9 mouse cellular contexts compared by ENCODE assay signal in genomic region chr17:63849151-63849550, GRCm38 (mm10). TPM values are rescaled to one million over a fixed set of nuclear protein-coding genes. Genes with fewer than 3 reads are reported as not detected.
DNase-seq lines count a peak whose midpoint lies in the region; ATAC-seq and TF ChIP-seq lines count a peak whose summit lies in the region.
"Had no signal": no experiment of that assay in that cellular context is flagged by ENCODE, and none has a peak within 500 bp of the region (broad histone marks: within the 10 kb centered on the region; RNA-seq: fewer than 3 reads in every experiment).

No protein-coding gene starts in this region.

- H3K9ac ChIP-seq in limb, embryonic 13.5 days, result peak overlapping the region; percentile 85

- peaks cover 5% of the 10 kb centered on the region for H3K36me3 ChIP-seq in megakaryocyte, embryonic 14.5 days (replicated peaks; ENCODE audit: low read length)
- no peaks in the 10 kb centered on the region for H3K36me3 ChIP-seq in limb, embryonic 13.5 days
- H3K36me3 ChIP-seq in small intestine, adult 2 months (ENCODE audit: control insufficient read depth, insufficient read depth, low read length), result no peaks in the 10 kb centered on the region

- peak overlapping the region; percentile 61 for H3K4me2 ChIP-seq in limb, embryonic 13.5 days (replicated peaks)

- no peaks in the 10 kb centered on the region for H3K27me3 ChIP-seq in cerebellum, adult 2 months (ENCODE audit: control insufficient read depth, insufficient read depth, low read length)
- peaks cover 19% of the 10 kb centered on the region for H3K27me3 ChIP-seq in megakaryocyte, embryonic 14.5 days (replicated peaks)
- H3K27me3 ChIP-seq in limb, embryonic 13.5 days, result no peaks in the 10 kb centered on the region
- no peaks in the 10 kb centered on the region for H3K27me3 ChIP-seq in small intestine, adult 2 months (ENCODE audit: control insufficient read depth, insufficient read depth, low read length)

- peak overlapping the region; percentile 59 for H3K4me3 ChIP-seq in cerebellum, adult 2 months (replicated peaks; ENCODE audit: insufficient read depth, low read depth, low read length)
- H3K4me3 ChIP-seq in megakaryocyte, embryonic 14.5 days (replicated peaks), result peak overlapping the region; percentile 92
- H3K4me3 ChIP-seq in limb, embryonic 13.5 days, result peak overlapping the region; percentile 69
- H3K4me3 ChIP-seq in small intestine, adult 2 months (ENCODE audit: low read depth, low read length), result peak overlapping the region; percentile 82

- peak in 1 of 2 experiments; percentile 14 for DNase-seq in cerebellum, adult 2 months
- no peak for DNase-seq in cerebellum, adult 11 months
- no peak for DNase-seq in ovary, postnatal 10 days (ENCODE audit: low spot score)

- no peaks in the 10 kb centered on the region for H3K4me1 ChIP-seq in cerebellum, adult 2 months (ENCODE audit: control insufficient read depth, insufficient read depth, low read length)
- H3K4me1 ChIP-seq in megakaryocyte, embryonic 14.5 days, result peaks cover 30% of the 10 kb centered on the region
- 0 out of 2 replicates have a peak, but pooled peaks cover 5% of the 10 kb centered on the region for H3K4me1 ChIP-seq in limb, embryonic 13.5 days
- H3K4me1 ChIP-seq in small intestine, adult 2 months (ENCODE audit: control insufficient read depth, insufficient read depth, insufficient read length, low read length), result peaks cover 8% of the 10 kb centered on the region; the same call in 1 of the 2 replicates

- no peak for TF ChIP-seq CTCF in cerebellum, adult 2 months (IDR thresholded peaks at IDR 0.05; ENCODE audit: borderline replicate concordance, insufficient read depth, low read depth, low read length)
- no peak for TF ChIP-seq CTCF in small intestine, adult 2 months (IDR thresholded peaks at IDR 0.05; ENCODE audit: extremely low read depth, insufficient read length, insufficient replicate concordance, low read depth, low read length)

- no peak for TF ChIP-seq POLR2A in cerebellum, adult 2 months (IDR thresholded peaks at IDR 0.05; ENCODE audit: borderline replicate concordance, insufficient read depth, low read length)
- TF ChIP-seq POLR2A in small intestine, adult 2 months (IDR thresholded peaks at IDR 0.05; ENCODE audit: low read depth, low read length), result no peak

- peaks cover 22% of the 10 kb centered on the region for H3K9me3 ChIP-seq in megakaryocyte, embryonic 14.5 days
- no peaks in the 10 kb centered on the region for H3K9me3 ChIP-seq in limb, embryonic 13.5 days

- no peak for ATAC-seq in megakaryocyte, adult 5-6 weeks (ENCODE audit: poor library complexity, severe bottlenecking)
- peak; percentile 38; the same call in 1 of the 2 replicates for ATAC-seq in limb, embryonic 13.5 days (ENCODE audit: low FRiP score, low read depth)
- no peak for ATAC-seq in monocyte, adult 5-6 weeks (replicated peaks; ENCODE audit: insufficient number of reproducible peaks, low FRiP score, low TSS enrichment, poor library complexity, severe bottlenecking)

- H3K27ac ChIP-seq in cerebellum, adult 2 months (ENCODE audit: insufficient read depth, low read length), result peak overlapping the region; percentile 8; the same call in 1 of the 2 replicates
- H3K27ac ChIP-seq in limb, embryonic 13.5 days, result no peak overlapping the region; the same call in 1 of the 2 replicates
- no peak overlapping the region for H3K27ac ChIP-seq in small intestine, adult 2 months (ENCODE audit: insufficient read depth, low read depth, low read length)

- 1% methylated on average over 6 of the region's 6 CpGs for WGBS in cerebellum, adult 2 months
- 8% methylated on average over 6 of the region's 6 CpGs for WGBS in limb, embryonic 13.5 days
- 3% methylated on average over 6 of the region's 6 CpGs for WGBS in small intestine, adult 2 months

RNA-seq across cellular contexts. Expression of gene Fer, which starts 13.7 kb away (rescaled TPM):
- 8.8 and 9.6 TPM in 2 replicates for polyA plus RNA-seq in cerebellum, adult 2 months (2012; rRNA removed)
- polyA plus RNA-seq in megakaryocyte, embryonic 14.5 days (2012; ENCODE audit: insufficient read depth, low replicate concordance), result 0.94 and 2.2 TPM in 2 replicates
- 4.7 and 7.8 TPM in 2 replicates for total RNA-seq in megakaryocyte, adult 5-6 weeks (2015)
- 4.7 and 7.1 TPM in 2 replicates for total RNA-seq in megakaryocyte, adult 5-6 weeks (2017)
- polyA plus RNA-seq in limb, embryonic 13.5 days (2015; fragmentation: Nextera tagmentation; extraction: Ambion mirVana), result 29.6 and 30.8 TPM in 2 replicates
- polyA plus RNA-seq in small intestine, adult 2 months (2012; rRNA removed), result 0.60 and 0.63 TPM in 2 replicates
- 22.1 to 23.8 TPM (median 22.5 TPM) in 3 replicates for total RNA-seq in monocyte, adult 5-6 weeks (2017)

RNA-seq across cellular contexts. Expression of gene A930002H24Rik, which starts 14.4 kb away (rescaled TPM):
- polyA plus RNA-seq in cerebellum, adult 2 months (2012; rRNA removed), result 0.77 and 0.78 TPM in 2 replicates
- polyA plus RNA-seq in megakaryocyte, embryonic 14.5 days (2012; ENCODE audit: insufficient read depth, low replicate concordance), result 5.5 TPM in 1 of 2 replicates, not detected in the other
- total RNA-seq in megakaryocyte, adult 5-6 weeks (2015), result not detected in 2 replicates
- 1.7 TPM in 1 of 2 replicates, not detected in the other for total RNA-seq in megakaryocyte, adult 5-6 weeks (2017)
- polyA plus RNA-seq in limb, embryonic 13.5 days (2015; fragmentation: Nextera tagmentation; extraction: Ambion mirVana), result 2.8 and 2.9 TPM in 2 replicates
- polyA plus RNA-seq in small intestine, adult 2 months (2012; rRNA removed), result not detected in 2 replicates
- total RNA-seq in monocyte, adult 5-6 weeks (2017), result 3.2 TPM in 1 of 3 replicates, not detected in the others
- total RNA-seq: common myeloid progenitor, adult 5-6 weeks had no signal
